Mouse (Mus musculus): ENCODE data around the gene Hipk4. TPM values are rescaled to one million over a fixed set of nuclear protein-coding genes. Genes with fewer than 3 reads are reported as not detected.
A peak's percentile ranks its signal among the peaks of the same experiment; 100 is the strongest.

Gene Hipk4
- polyA plus RNA-seq, 1 experiment from 2014 or later: 0.27 TPM

- Histone ChIP-seq H3K27ac (ENCODE audit: low read length) (peak overlapping the region; percentile 96), H3K9me3 (ENCODE audit: low read length) (no peaks in the 10 kb centered on the region), H3K27me3 (replicated peaks; ENCODE audit: insufficient read depth, low read length) (no peaks in the 10 kb centered on the region), H3K4me1 (ENCODE audit: insufficient read depth, low read depth, low read length) (peaks cover 3% of the 10 kb centered on the region; the same call in 1 of the 2 replicates), H3K4me3 (ENCODE audit: low read depth, low read length) (peak overlapping the region; percentile 57; the same call in 1 of the 2 replicates), H3K36me3 (ENCODE audit: insufficient read depth, low read length) (no peaks in the 10 kb centered on the region), H3K9ac (replicated peaks; ENCODE audit: low read depth) (peak overlapping the region; percentile 50), H3K4me2 (replicated peaks; ENCODE audit: low read depth, low read length) (peak overlapping the region; percentile 72)
- WGBS: 28% methylated on average over 9 of the region's 9 CpGs
- TF ChIP-seq EP300 (IDR thresholded peaks at IDR 0.05) (0 out of 2 replicates have a peak, but pooled peaks have one; percentile 23), CTCF (IDR thresholded peaks at IDR 0.05) (0 out of 2 replicates have a peak, but pooled peaks have one; percentile 4)
- DNase-seq (ENCODE audit: low spot score) (peak; percentile 41), ATAC-seq (no peak)
Measured at GRCm38 (mm10) chr7:27506765-27507370, 16.2 kb upstream of the Hipk4 start.

- ATAC-seq (peak; percentile 95), DNase-seq (ENCODE audit: low spot score) (peak; percentile 99)
- TF ChIP-seq EP300 (IDR thresholded peaks at IDR 0.05): no peak
- peak; percentile 47 for TF ChIP-seq CTCF (IDR thresholded peaks at IDR 0.05)
- Histone ChIP-seq H3K4me3 (ENCODE audit: low read depth, low read length) (peak overlapping the region; percentile 57), H3K9me3 (ENCODE audit: low read length) (no peaks in the 10 kb centered on the region), H3K4me2 (replicated peaks; ENCODE audit: low read depth, low read length) (peak overlapping the region; percentile 72), H3K27me3 (replicated peaks; ENCODE audit: insufficient read depth, low read length) (no peaks in the 10 kb centered on the region), H3K36me3 (ENCODE audit: insufficient read depth, low read length) (no peaks in the 10 kb centered on the region), H3K9ac (replicated peaks; ENCODE audit: low read depth) (peak overlapping the region; percentile 50), H3K27ac (ENCODE audit: low read length) (peak overlapping the region; percentile 96), H3K4me1 (ENCODE audit: insufficient read depth, low read depth, low read length) (peaks cover 3% of the 10 kb centered on the region; the same call in 1 of the 2 replicates)
- WGBS: under 1% methylated on average over 53 of the region's 54 CpGs
Measured at GRCm38 (mm10) chr7:27507711-27508647, 15.1 kb upstream of the Hipk4 start.

- no peaks in the 10 kb centered on the region for H3K36me3 ChIP-seq (ENCODE audit: insufficient read depth, low read length)
- H3K9me3 ChIP-seq (ENCODE audit: low read length): no peaks in the 10 kb centered on the region
- no peak overlapping the region for H3K9ac ChIP-seq (replicated peaks; ENCODE audit: low read depth)
- TF ChIP-seq CTCF (IDR thresholded peaks at IDR 0.05) (peak; percentile 84), EP300 (IDR thresholded peaks at IDR 0.05) (no peak)
- H3K4me2 ChIP-seq (replicated peaks; ENCODE audit: low read depth, low read length): peak overlapping the region; percentile 72
- peaks cover 3% of the 10 kb centered on the region; the same call in 1 of the 2 replicates for H3K4me1 ChIP-seq (ENCODE audit: insufficient read depth, low read depth, low read length)
- peak; percentile 70 for ATAC-seq
- DNase-seq (ENCODE audit: low spot score): peak; percentile 82
- 18% methylated on average over 6 of the region's 6 CpGs for WGBS
- H3K27me3 ChIP-seq (replicated peaks; ENCODE audit: insufficient read depth, low read length): no peaks in the 10 kb centered on the region
- peak overlapping the region; percentile 57 for H3K4me3 ChIP-seq (ENCODE audit: low read depth, low read length)
- H3K27ac ChIP-seq (ENCODE audit: low read length): peak overlapping the region; percentile 96
Measured at GRCm38 (mm10) chr7:27508648-27509005, 14.4 kb upstream of the Hipk4 start.

GRCm38 (mm10) chr7:27510809-27511208, 12.3 kb upstream of the Hipk4 start:
- no peak overlapping the region for H3K27ac ChIP-seq (ENCODE audit: low read length)
- TF ChIP-seq CTCF (IDR thresholded peaks at IDR 0.05): no peak
- H3K36me3 ChIP-seq (ENCODE audit: insufficient read depth, low read length): no peaks in the 10 kb centered on the region
- H3K4me1 ChIP-seq (ENCODE audit: insufficient read depth, low read depth, low read length): peaks cover 3% of the 10 kb centered on the region; the same call in 1 of the 2 replicates
- H3K9me3 ChIP-seq (ENCODE audit: low read length): no peaks in the 10 kb centered on the region
- no peak overlapping the region for H3K4me3 ChIP-seq (ENCODE audit: low read depth, low read length)
- no peak overlapping the region for H3K9ac ChIP-seq (replicated peaks; ENCODE audit: low read depth)
- H3K27me3 ChIP-seq (replicated peaks; ENCODE audit: insufficient read depth, low read length): no peaks in the 10 kb centered on the region
- no peak overlapping the region for H3K4me2 ChIP-seq (replicated peaks; ENCODE audit: low read depth, low read length)
- WGBS: 87% methylated on average over 2 of the region's 2 CpGs
- no peak for DNase-seq (ENCODE audit: low spot score)
- ATAC-seq: no peak

- no peak overlapping the region for H3K4me3 ChIP-seq (ENCODE audit: low read depth, low read length)
- DNase-seq (ENCODE audit: low spot score) (no peak), ATAC-seq (peak; percentile 26; the same call in 1 of the 2 replicates)
- no peaks in the 10 kb centered on the region for H3K4me1 ChIP-seq (ENCODE audit: insufficient read depth, low read depth, low read length)
- no peaks in the 10 kb centered on the region for H3K27me3 ChIP-seq (replicated peaks; ENCODE audit: insufficient read depth, low read length)
- no peak overlapping the region for H3K4me2 ChIP-seq (replicated peaks; ENCODE audit: low read depth, low read length)
- no peaks in the 10 kb centered on the region for H3K9me3 ChIP-seq (ENCODE audit: low read length)
- H3K27ac ChIP-seq (ENCODE audit: low read length): no peak overlapping the region
- 0 out of 2 replicates have a peak, but pooled peaks cover 7% of the 10 kb centered on the region for H3K36me3 ChIP-seq (ENCODE audit: insufficient read depth, low read length)
- TF ChIP-seq EP300 (IDR thresholded peaks at IDR 0.05): no peak
- TF ChIP-seq CTCF (IDR thresholded peaks at IDR 0.05): no peak
- H3K9ac ChIP-seq (replicated peaks; ENCODE audit: low read depth): no peak overlapping the region
- 71% methylated on average over 9 of the region's 9 CpGs for WGBS
Measured at GRCm38 (mm10) chr7:27514961-27515360, 8.1 kb upstream of the Hipk4 start.

GRCm38 (mm10) chr7:27518314-27518713, 4.8 kb upstream of the Hipk4 start:
- Histone ChIP-seq H3K36me3 (ENCODE audit: insufficient read depth, low read length) (0 out of 2 replicates have a peak, but pooled peaks cover 7% of the 10 kb centered on the region), H3K27ac (ENCODE audit: low read length) (no peak overlapping the region), H3K9ac (replicated peaks; ENCODE audit: low read depth) (no peak overlapping the region), H3K4me3 (ENCODE audit: low read depth, low read length) (no peak overlapping the region), H3K4me1 (ENCODE audit: insufficient read depth, low read depth, low read length) (no peaks in the 10 kb centered on the region; the same call in 1 of the 2 replicates), H3K4me2 (replicated peaks; ENCODE audit: low read depth, low read length) (no peak overlapping the region), H3K27me3 (replicated peaks; ENCODE audit: insufficient read depth, low read length) (no peaks in the 10 kb centered on the region), H3K9me3 (ENCODE audit: low read length) (no peaks in the 10 kb centered on the region)
- 84% methylated on average over 9 of the region's 9 CpGs for WGBS
- DNase-seq (ENCODE audit: low spot score): no peak
- ATAC-seq: no peak
- TF ChIP-seq CTCF (IDR thresholded peaks at IDR 0.05): no peak
- TF ChIP-seq EP300 (IDR thresholded peaks at IDR 0.05): no peak

All from lung, postnatal 0 days (tissue).